Mouse (Mus musculus): ENCODE results near the gene Acer1. TPM values are rescaled to one million over a fixed set of nuclear protein-coding genes. Genes with fewer than 3 reads are reported as not detected.

Gene Acer1
- polyA plus RNA-seq, 1 experiment, result not detected

DNA sequence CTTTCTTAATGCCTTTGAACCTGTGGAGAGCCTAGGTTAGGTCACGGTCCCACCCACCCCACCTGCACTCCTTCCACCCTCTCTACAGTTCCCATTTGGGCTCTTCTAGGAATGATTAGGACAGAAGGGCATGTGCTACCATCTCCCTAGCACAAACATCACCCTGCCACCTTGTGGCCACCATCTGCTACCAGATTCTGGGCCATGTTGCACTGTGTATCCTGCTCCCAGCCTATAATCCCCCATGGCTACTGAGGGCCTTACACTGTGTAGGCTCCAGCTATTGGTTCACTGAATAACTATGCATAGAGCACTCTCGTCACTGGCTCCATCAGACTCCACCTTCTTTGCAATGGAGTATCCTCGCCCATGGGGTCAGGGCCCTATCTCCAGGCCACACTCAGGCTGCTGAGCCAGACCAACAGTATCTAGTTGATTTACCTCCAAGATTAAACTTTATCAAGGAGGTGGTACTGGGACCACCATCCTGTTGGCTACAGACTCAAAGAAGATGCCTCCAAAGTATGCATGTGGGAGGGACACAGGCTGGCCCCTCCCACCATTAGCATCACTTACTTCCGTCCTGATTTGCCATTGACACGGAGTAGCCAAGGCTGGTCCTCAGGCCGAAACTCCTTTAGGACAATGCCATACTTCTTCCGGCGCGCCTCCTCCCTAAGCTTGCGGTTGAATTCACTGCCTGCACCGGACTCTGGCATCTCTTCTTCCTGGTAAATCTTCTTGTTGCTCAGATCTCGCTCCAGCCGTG, 25.4 kb upstream of the Acer1 start:
- H3K4me1 ChIP-seq, result peaks cover 57% of the 10 kb centered on the region

DNA sequence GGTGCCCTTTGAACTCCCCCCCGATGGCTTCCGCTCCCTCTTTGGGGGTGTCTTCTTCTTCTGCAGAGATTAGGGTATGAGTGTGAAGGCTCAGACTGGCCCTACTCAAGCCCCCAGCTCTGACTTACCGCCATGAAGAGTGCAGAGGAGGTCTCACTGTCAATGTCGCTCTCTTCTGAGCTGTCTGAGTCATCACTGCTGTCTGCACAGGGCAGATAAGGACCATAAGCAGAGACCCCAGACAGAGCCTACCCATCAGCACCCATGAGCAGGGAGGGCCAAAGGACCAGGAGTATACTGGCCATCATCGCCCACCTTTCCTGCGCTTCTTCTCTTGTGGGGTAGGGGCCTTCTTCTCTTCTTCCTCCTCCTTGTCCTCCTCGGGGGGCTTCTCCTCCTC, 22.1 kb upstream of the Acer1 start:
- H3K4me3 ChIP-seq (replicated peaks), result no peak overlapping the region

More for the DNA sequence above, 25.4 kb upstream of the Acer1 start:
- TF ChIP-seq GATA1 (IDR thresholded peaks at IDR 0.05; ENCODE audit: borderline replicate concordance, low read length) (no peak), FLI1 (IDR thresholded peaks at IDR 0.05; ENCODE audit: low read length) (no peak)
- peaks cover 72% of the 10 kb centered on the region for H3K36me3 ChIP-seq (replicated peaks; ENCODE audit: low read length)
- no peaks in the 10 kb centered on the region for H3K9me3 ChIP-seq
- H3K27me3 ChIP-seq (replicated peaks), result no peaks in the 10 kb centered on the region
- no peak overlapping the region for H3K4me3 ChIP-seq (replicated peaks)

DNA sequence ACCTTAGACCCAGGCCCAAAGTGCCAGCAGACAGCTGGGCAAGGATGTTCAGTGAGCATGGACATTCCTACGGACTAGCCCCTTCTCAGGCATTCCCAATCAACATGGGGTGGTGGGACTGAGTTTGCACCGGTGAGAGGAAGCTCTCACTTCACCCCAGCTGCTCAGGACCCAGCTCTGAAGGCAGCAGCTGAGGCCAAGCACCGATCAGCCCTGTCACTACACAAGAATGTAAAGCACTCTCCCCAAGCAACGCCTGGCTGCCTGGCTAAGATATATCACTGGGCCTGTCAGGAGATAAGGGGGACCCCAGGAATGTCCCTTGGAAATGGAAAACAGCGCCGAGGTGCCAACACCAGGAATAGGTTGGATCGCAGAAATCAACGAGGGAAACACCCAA, 19.3 kb upstream of the Acer1 start:
- peaks cover 41% of the 10 kb centered on the region for H3K4me1 ChIP-seq
- TF ChIP-seq GATA1 (IDR thresholded peaks at IDR 0.05; ENCODE audit: borderline replicate concordance, low read length) (no peak), FLI1 (IDR thresholded peaks at IDR 0.05; ENCODE audit: low read length) (no peak)
- no peaks in the 10 kb centered on the region for H3K27me3 ChIP-seq (replicated peaks)
- peaks cover 76% of the 10 kb centered on the region for H3K36me3 ChIP-seq (replicated peaks; ENCODE audit: low read length)
- H3K4me3 ChIP-seq (replicated peaks), result no peak overlapping the region
- no peaks in the 10 kb centered on the region for H3K9me3 ChIP-seq

More for the DNA sequence above, 22.1 kb upstream of the Acer1 start:
- TF ChIP-seq GATA1 (IDR thresholded peaks at IDR 0.05; ENCODE audit: borderline replicate concordance, low read length) (no peak), FLI1 (IDR thresholded peaks at IDR 0.05; ENCODE audit: low read length) (no peak)
- Histone ChIP-seq H3K36me3 (replicated peaks; ENCODE audit: low read length) (peaks cover 92% of the 10 kb centered on the region), H3K27me3 (replicated peaks) (no peaks in the 10 kb centered on the region), H3K9me3 (no peaks in the 10 kb centered on the region), H3K4me1 (peaks cover 31% of the 10 kb centered on the region)

DNA sequence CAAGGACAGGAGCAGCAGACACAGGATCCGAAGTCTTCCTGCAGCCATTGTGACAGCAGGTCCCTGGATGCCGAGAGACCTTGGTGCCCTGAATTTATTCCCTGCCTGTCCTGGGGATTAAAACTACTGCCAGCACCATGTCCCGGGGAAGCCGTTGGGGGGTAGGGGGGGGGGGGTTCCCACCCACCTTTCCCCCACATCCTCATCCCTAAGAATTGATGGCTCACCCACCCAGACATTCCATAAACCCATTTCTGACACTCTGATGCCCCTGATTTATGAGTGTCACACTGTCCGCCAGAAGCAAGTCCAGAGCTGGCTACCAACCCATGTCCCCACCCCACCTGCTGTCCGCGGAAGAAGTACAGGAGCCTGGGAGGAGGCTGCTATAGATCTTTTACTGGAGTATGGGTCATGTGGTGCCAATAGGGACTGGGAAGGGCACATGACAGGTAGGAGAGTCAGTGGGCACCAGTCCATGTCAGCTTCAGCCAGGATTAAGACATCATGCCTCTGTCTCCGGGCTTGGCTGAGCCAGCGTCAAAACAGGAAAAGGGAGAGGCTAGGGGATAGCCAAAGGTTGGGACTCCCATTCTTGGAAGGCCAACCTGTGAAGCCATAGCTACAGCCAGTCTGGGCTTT, 18.2 kb upstream of the Acer1 start, which contains the start of gene Pspn:
Gene Pspn, minus strand, starts transcription at position 51 of the 642 bp plus-strand sequence.
- Histone ChIP-seq H3K4me3 (replicated peaks) (no peak within 1 kb of the TSS), H3K4me1 (peaks cover 37% of the 10 kb centered on the region), H3K36me3 (replicated peaks; ENCODE audit: low read length) (peaks cover 76% of the 10 kb centered on the region), H3K9me3 (no peaks in the 10 kb centered on the region), H3K27me3 (replicated peaks) (no peaks in the 10 kb centered on the region)
- no peak for TF ChIP-seq FLI1 (IDR thresholded peaks at IDR 0.05; ENCODE audit: low read length)
- no peak for TF ChIP-seq GATA1 (IDR thresholded peaks at IDR 0.05; ENCODE audit: borderline replicate concordance, low read length)

DNA sequence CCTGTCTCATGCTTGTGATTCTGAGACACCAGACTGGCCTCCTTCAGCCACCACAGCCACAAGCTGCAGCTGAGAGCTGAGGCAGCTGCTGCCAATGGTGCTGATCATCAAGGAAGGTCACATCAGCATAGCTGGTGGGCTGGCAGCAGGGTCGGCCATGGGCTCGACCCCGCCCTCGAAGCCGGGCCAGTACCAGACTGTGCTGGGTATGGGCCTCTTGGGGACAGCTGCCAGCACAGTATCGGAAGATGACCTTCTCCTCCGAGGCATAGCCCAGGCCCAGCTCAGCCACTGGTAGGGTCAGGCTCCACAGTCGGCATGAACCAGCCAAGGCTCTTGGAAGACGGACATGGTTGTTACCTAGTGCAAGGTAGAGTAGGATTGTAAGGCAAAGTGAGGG, 17.5 kb upstream of the Acer1 start:
- Histone ChIP-seq H3K4me1 (peaks cover 35% of the 10 kb centered on the region), H3K9me3 (no peaks in the 10 kb centered on the region), H3K4me3 (replicated peaks) (no peak overlapping the region), H3K27me3 (replicated peaks) (no peaks in the 10 kb centered on the region), H3K36me3 (replicated peaks; ENCODE audit: low read length) (peaks cover 75% of the 10 kb centered on the region)
- no peak for TF ChIP-seq FLI1 (IDR thresholded peaks at IDR 0.05; ENCODE audit: low read length)
- TF ChIP-seq GATA1 (IDR thresholded peaks at IDR 0.05; ENCODE audit: borderline replicate concordance, low read length), result no peak

DNA sequence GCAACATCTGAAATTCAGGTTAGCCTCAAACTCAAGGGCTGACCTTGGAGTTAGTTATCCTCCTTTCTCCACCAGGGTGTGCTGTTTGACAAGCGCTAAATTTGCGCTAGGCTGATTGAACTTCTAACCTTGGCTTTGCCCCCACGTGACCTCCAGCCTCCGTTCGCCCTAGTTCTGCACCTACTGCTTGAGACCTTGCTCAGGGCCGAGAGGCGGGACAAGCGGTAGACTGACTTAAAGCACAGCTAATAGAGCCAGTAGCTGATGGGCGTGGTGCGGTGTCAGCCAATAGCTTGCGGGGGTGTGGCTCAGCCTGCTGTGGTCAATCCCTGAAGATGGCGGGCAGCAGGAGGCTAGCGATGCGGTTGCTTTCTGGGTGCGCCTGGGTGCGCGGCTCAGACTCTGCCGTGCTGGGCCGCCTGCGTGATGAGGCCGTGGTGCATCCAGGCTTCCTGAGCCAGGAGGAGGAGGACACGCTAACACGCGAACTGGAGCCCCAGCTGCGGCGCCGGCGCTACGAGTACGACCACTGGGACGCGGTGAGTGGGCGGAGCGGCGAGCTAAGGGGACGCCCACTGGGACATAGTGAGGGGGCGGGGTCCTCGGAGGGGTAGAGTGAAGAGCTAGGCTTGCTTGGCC, 15.2 kb upstream of the Acer1 start, which contains the start of gene Alkbh7:
Gene Alkbh7, plus strand, starts transcription at position 311 of the 639 bp plus-strand sequence.
- H3K36me3 ChIP-seq (replicated peaks; ENCODE audit: low read length), result peaks cover 75% of the 10 kb centered on the region
- H3K4me1 ChIP-seq, result peaks cover 37% of the 10 kb centered on the region
- TF ChIP-seq FLI1 (IDR thresholded peaks at IDR 0.05; ENCODE audit: low read length) (no peak), GATA1 (IDR thresholded peaks at IDR 0.05; ENCODE audit: borderline replicate concordance, low read length) (no peak)
- no peaks in the 10 kb centered on the region for H3K27me3 ChIP-seq (replicated peaks)
- no peaks in the 10 kb centered on the region for H3K9me3 ChIP-seq
- H3K4me3 ChIP-seq (replicated peaks), result peak within 1 kb of the TSS; percentile 97

DNA sequence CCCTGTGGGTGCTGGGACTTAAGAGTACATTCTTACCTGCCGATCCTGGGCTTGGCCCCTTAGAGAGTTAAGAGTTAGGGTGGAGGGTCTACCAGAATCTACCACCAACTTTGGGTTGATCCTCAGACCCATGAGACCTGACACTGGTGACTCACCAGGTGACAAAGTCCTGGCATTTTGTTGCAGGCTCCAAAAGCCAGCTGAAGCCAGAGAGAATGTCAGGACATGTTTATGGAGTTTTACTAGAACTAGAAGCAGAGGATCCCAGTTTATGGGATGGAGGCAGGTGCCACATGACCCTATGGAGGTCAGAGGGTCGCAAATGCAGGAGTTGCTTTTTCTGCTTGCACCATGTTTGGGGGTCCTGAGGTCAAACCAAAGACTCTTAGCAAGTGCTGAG, 14.6 kb upstream of the Acer1 start:
- Histone ChIP-seq H3K4me3 (replicated peaks) (peak overlapping the region; percentile 97), H3K27me3 (replicated peaks) (no peaks in the 10 kb centered on the region), H3K36me3 (replicated peaks; ENCODE audit: low read length) (peaks cover 75% of the 10 kb centered on the region), H3K9me3 (no peaks in the 10 kb centered on the region), H3K4me1 (peaks cover 40% of the 10 kb centered on the region)
- TF ChIP-seq FLI1 (IDR thresholded peaks at IDR 0.05; ENCODE audit: low read length) (no peak), GATA1 (IDR thresholded peaks at IDR 0.05; ENCODE audit: borderline replicate concordance, low read length) (no peak)

DNA sequence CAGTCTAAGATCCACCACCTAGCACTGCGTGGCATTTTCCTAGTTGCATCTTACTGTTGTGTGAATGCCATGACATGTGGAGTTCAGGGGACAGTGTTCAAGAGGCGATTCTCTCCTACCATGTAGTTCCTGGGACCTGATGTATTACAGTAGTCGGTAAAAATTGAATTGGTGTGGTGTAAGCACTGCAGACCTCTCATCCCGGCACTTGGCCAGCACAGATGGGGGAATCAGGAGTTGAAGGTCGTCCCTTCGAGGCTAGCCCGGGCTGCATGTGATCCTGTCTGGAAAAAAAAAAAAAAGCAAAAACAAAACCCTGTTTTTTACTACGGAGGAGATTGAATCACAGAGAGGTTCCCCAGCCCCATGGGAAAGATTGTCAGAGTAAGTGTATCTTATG, 13.1 kb upstream of the Acer1 start:
- Histone ChIP-seq H3K27me3 (replicated peaks) (no peaks in the 10 kb centered on the region), H3K36me3 (replicated peaks; ENCODE audit: low read length) (peaks cover 65% of the 10 kb centered on the region)
- no peak for TF ChIP-seq FLI1 (IDR thresholded peaks at IDR 0.05; ENCODE audit: low read length)
- TF ChIP-seq GATA1 (IDR thresholded peaks at IDR 0.05; ENCODE audit: borderline replicate concordance, low read length), result no peak

DNA sequence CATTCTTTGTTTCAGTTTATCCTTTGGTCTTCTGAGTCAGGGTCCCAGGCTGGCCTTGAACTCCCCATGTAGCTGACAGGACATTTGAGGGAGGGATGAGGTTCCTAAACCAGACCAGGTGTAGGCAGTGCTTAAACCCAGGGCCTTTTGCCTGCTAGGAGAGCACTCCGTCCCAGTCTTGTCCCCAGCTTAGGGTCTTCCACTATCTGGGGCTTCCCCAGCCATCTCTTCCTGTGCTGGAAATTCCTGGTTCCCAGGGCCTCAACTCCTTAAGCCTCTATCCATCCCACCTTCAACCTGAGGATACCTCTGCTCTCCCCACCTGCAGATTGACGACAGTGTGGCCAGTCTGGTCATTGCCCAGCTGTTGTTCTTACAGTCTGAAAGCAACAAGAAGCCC, 9.0 kb upstream of the Acer1 start:
- TF ChIP-seq GATA1 (IDR thresholded peaks at IDR 0.05; ENCODE audit: borderline replicate concordance, low read length) (no peak), FLI1 (IDR thresholded peaks at IDR 0.05; ENCODE audit: low read length) (no peak)
- Histone ChIP-seq H3K4me3 (replicated peaks) (peak overlapping the region; percentile 100), H3K9me3 (no peaks in the 10 kb centered on the region), H3K4me1 (peaks cover 41% of the 10 kb centered on the region), H3K36me3 (replicated peaks; ENCODE audit: low read length) (peaks cover 45% of the 10 kb centered on the region), H3K27me3 (replicated peaks) (peaks cover 2% of the 10 kb centered on the region)

More for the DNA sequence above, 13.1 kb upstream of the Acer1 start:
- no peaks in the 10 kb centered on the region for H3K9me3 ChIP-seq
- H3K4me3 ChIP-seq (replicated peaks), result no peak overlapping the region
- H3K4me1 ChIP-seq, result peaks cover 52% of the 10 kb centered on the region

All from megakaryocyte, embryonic 14.5 days (primary cell).